Mouse (Mus musculus): Measurements from ENCODE around the gene Tmprss11e.
A peak's percentile ranks its signal among the peaks of the same experiment; 100 is the strongest.

Gene Tmprss11e

GRCm38 (mm10) chr5:86745715-86746114, at the start of gene Tmprss11e:
TSS of gene Tmprss11e (minus strand) at chr5:86745815.
- DNase-seq (ENCODE audit: low spot score in 2 of 2): no peak

- no peak for DNase-seq (ENCODE audit: low spot score in 2 of 2)
These were observed 47.2 kb upstream of the Tmprss11e start for GRCm38 (mm10) chr5:86792807-86793206.

- no peak for DNase-seq (ENCODE audit: low spot score in 2 of 2)
These were observed 46.6 kb upstream of the Tmprss11e start for GRCm38 (mm10) chr5:86792249-86792648.

- DNase-seq (ENCODE audit: low spot score in 2 of 2): no peak
These were observed 44.3 kb upstream of the Tmprss11e start for GRCm38 (mm10) chr5:86789954-86790353.

- DNase-seq (ENCODE audit: low spot score in 2 of 2): no peak
These were observed 41.2 kb upstream of the Tmprss11e start for GRCm38 (mm10) chr5:86786798-86787197.

GRCm38 (mm10) chr5:86784205-86784604, 38.6 kb upstream of the Tmprss11e start:
- no peak for DNase-seq (ENCODE audit: low spot score in 2 of 2)

GRCm38 (mm10) chr5:86783059-86783458, 37.4 kb upstream of the Tmprss11e start:
- no peak for DNase-seq (ENCODE audit: low spot score in 2 of 2)

GRCm38 (mm10) chr5:86778471-86778870, 32.9 kb upstream of the Tmprss11e start:
- no peak for DNase-seq (ENCODE audit: low spot score in 2 of 2)

- no peak for DNase-seq (ENCODE audit: low spot score in 2 of 2)
These were observed 31.3 kb upstream of the Tmprss11e start for GRCm38 (mm10) chr5:86776941-86777340.

- DNase-seq (ENCODE audit: low spot score in 2 of 2): no peak
These were observed 25.4 kb upstream of the Tmprss11e start for GRCm38 (mm10) chr5:86771010-86771409.

- DNase-seq (ENCODE audit: low spot score in 2 of 2): no peak
These were observed 23.5 kb upstream of the Tmprss11e start for GRCm38 (mm10) chr5:86769015-86769658.

- no peak for DNase-seq (ENCODE audit: low spot score in 2 of 2)
These were observed 2.8 kb downstream of the Tmprss11e start for GRCm38 (mm10) chr5:86742796-86743195.

- peak in 1 of 2 experiments; percentile 66 for DNase-seq (ENCODE audit: low spot score in 2 of 2)
These were observed 4.5 kb downstream of the Tmprss11e start for GRCm38 (mm10) chr5:86741146-86741545.

- DNase-seq (ENCODE audit: low spot score in 2 of 2): no peak
These were observed 9.8 kb downstream of the Tmprss11e start for GRCm38 (mm10) chr5:86735808-86736207.

GRCm38 (mm10) chr5:86730587-86730986, 15.0 kb downstream of the Tmprss11e start:
- peak in 1 of 2 experiments; percentile 33 for DNase-seq (ENCODE audit: low spot score in 2 of 2)

GRCm38 (mm10) chr5:86728574-86728973, 17.0 kb downstream of the Tmprss11e start:
- DNase-seq (ENCODE audit: low spot score in 2 of 2): no peak

GRCm38 (mm10) chr5:86727033-86727432, 18.6 kb downstream of the Tmprss11e start:
- no peak for DNase-seq (ENCODE audit: low spot score in 2 of 2)

- no peak for DNase-seq (ENCODE audit: low spot score in 2 of 2)
These were observed 20.6 kb downstream of the Tmprss11e start for GRCm38 (mm10) chr5:86725021-86725420.

GRCm38 (mm10) chr5:86722820-86723460, 22.7 kb downstream of the Tmprss11e start:
- DNase-seq (ENCODE audit: low spot score in 2 of 2): no peak

GRCm38 (mm10) chr5:86714967-86715366, 30.6 kb downstream of the Tmprss11e start:
- no peak for DNase-seq (ENCODE audit: low spot score in 2 of 2)

GRCm38 (mm10) chr5:86704923-86705322, 40.7 kb downstream of the Tmprss11e start:
- DNase-seq (ENCODE audit: low spot score in 2 of 2): no peak

- DNase-seq (ENCODE audit: low spot score in 2 of 2): peak; percentile 35 to 66
These were observed 60.9 kb downstream of the Tmprss11e start for GRCm38 (mm10) chr5:86684667-86685066.

GRCm38 (mm10) chr5:86676262-86676661, 69.4 kb downstream of the Tmprss11e start, which contains the start of gene Tmprss11b:
TSS of gene Tmprss11b (minus strand) at chr5:86676362.
- no peak for DNase-seq (ENCODE audit: low spot score in 2 of 2)
